Mouse (Mus musculus) hematopoietic stem cell, adult 5-6 weeks (primary cell): ENCODE measurements around the gene Traip. TPM values are rescaled to one million over a fixed set of nuclear protein-coding genes. Genes with fewer than 3 reads are reported as not detected.

Source experiments
- ATAC-seq, 2 experiments: fragments of 125-278 bp in 1 of 2; replicated peaks in 1 of 2; 2 replicates each; pipeline ENCODE4 v1.8.0; 2016 to 2017; ENCODE audit warnings: inconsistent platforms in 2 of 2, mild to moderate bottlenecking in 2 of 2, moderate number of reproducible peaks in 2 of 2, low read depth in 1 of 2, moderate TSS enrichment in 1 of 2; ENCODE audit not compliant: low FRiP score in 2 of 2, poor library complexity in 2 of 2, severe bottlenecking in 2 of 2, insufficient read depth in 1 of 2, low TSS enrichment in 1 of 2
- total RNA-seq: library from RNA; stranded (forward); fragments of 172-1452, 232-1000 nt; gene quantifications from 2 replicates; pipeline ENCODE4 v1.2.3, GENCODE M21; 2017

The Traip gene
- total RNA-seq, 1 experiment from 2014 or later, result 19.3 TPM

DNA sequence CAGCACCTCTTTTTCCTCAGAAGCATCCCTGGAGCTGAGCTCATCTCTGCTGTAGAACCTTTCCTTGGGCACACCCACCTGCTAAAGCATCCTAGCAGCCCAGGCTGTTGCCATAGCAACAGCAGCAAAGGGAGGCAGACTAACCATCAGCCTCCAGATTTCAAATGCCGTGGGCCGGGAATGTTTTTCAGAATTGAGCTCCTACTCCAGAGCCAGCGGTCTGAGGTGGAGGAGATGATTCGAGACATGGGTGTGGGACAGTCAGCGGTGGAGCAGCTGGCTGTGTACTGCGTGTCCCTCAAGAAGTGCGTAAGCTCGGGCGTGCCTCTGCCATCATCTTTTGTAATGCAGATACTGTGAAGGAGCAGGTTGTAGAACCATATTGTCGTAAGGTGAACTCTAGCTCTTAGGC is 11.4 kb downstream of the Traip start:
- ATAC-seq, result no peak

DNA sequence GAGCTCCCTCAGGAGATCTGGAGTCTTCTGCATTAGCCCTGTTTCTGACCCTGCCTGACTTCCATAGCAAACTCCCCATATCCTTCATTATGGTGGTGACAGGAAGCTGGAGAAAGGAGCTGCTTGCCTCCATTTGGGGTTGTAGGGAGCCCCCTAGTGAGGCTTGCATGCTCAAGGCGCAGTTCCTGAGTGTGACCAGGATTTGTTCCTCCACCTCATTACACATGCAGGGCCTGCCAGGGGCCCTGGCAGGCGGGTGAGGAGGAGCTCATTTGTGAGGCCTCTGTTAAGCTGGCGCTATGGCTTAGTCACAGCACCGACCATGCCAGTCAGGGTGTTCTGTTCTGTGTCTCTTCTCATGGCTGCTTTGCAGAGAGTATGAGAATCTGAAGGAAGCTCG is 11.9 kb downstream of the Traip start:
- ATAC-seq, result peak in 1 of 2 experiments; percentile 27; a peak in 2 of 4 replicates

DNA sequence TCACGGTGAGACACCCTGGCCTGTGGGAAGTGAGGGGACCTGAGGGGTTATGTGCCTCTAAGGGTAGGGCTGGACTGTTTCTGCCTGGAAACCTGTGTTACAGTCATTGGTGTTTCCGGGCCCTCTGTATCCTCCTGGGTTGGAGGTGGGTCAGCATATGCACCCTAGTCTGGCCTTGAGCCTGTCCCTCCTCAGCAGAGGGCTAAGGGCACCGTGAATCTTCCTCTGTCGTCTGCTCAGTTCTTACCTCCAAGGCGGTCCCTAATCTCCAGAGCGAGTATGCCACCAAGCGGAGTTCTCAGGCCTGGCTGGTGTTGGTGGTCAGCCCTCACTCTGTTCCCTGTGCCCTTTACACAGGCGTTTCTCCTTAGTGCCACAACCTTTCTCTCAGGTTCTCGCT is 13.0 kb downstream of the Traip start:
- ATAC-seq, result no peak

DNA sequence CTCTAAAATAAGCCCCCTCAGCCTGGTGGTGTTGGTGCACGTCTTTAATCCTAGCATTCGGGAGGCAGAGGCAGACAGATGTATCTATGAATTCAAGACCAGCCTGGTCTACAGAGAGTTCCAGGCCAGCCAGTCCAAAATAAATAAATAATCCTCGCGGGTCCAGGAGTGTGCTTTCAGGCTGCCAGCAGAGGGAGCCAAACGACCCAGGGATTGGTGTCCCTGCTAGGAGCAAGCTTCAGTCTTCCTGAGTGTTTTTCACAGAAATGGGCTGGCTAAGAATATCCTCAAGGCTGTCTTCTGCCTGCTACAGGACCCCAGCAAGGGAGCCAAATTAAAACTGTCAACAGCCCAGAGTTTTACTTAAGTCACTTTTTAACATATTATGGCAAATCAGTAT is 13.8 kb downstream of the Traip start:
- ATAC-seq, result peak; percentile 54 to 68

DNA sequence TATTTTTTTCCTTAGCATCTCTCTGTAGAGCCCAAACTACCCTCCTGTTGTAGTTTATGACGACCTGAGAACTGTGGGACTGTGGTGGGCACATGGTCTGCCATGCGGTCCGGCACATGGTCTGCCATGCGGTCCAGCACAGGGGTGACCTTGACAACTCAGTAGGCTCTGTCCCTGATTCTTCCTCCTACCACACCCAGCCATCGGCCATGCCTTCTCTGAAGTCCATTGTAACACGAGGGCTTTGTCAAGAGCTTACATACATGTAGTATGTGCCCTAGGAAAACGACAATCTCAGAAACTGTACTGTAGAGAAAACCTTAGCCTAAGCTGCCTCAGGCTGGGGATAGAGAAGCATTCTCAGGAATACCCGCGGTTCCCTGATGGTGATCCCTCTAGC is 14.7 kb downstream of the Traip start:
- no peak for ATAC-seq

DNA sequence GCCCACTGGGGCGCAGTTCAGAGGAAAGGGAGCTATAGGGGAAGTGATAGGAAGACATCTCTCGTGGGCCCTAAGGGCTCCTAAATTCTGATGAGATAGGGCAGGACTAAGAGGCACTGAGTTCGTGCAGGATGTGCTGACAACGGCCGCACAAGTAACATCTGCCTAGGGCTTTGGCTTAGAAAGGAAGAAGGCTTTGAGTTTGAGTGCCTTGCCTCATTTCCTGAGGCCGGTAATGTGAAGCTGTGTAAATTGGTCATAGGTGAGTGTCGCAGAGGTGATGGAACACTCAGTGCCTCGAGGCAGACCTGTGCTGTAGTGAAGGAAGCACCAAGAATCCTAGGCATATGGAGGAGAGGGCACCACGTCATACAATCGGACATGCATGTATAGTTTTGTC is 16.7 kb downstream of the Traip start:
- no peak for ATAC-seq

DNA sequence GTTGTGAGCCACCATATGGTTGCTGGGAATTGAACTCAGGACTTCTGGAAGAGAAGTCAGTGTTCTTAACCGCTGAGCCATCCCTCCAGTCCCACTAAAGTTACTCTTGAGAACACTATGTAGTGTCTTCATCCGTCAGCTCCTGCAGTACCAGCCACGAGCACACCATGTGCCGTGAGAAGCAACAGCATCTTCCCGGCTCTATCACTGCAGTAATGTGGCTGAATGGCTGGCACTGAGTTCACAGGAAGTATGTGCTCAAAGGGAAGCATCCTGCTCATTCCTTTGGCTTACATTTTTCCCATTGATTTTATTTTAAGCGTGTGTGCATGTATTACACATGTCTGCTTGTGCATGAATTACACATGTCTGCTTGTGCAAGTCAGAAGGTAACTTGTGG is 17.5 kb downstream of the Traip start:
- no peak for ATAC-seq

DNA sequence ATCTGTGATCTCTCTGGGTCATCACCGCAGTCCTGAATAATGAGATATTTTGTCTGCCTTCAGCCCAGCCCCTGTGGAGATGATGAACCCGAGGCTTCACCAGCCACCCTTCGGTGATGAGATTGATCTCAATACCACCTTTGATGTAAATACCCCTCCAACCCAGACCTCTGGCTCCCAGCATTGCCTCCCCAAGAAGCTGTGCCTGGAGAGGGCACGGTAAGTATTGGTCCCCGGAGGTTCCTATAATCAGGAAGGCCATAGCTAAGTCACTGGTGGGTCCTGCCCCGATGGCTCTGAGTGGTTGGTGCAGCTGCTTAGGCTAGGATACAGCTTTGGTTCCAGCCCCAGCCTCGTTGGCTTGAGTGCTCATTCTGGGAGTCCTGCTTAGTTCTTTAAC is 18.6 kb downstream of the Traip start:
- ATAC-seq, result no peak

DNA sequence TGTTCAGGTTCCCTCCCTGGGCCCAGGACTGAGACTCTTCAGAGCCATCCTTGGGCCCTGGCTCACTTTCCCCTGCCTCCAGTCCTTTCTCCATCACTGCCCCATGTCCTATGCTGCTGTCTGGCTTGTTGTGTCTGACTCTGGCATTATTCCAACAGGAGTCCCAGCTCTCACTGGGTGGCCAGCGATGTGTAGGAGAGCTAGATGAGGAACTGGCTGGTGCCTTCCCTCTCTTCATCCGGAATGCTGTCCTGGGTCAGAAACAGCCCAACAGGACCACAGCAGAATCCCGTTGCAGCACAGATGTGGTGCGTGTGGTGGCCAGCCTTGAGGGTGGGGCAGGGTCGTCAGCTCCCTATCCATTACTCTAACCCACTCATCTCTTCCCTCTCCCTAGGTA is 20.4 kb downstream of the Traip start:
- no peak for ATAC-seq

DNA sequence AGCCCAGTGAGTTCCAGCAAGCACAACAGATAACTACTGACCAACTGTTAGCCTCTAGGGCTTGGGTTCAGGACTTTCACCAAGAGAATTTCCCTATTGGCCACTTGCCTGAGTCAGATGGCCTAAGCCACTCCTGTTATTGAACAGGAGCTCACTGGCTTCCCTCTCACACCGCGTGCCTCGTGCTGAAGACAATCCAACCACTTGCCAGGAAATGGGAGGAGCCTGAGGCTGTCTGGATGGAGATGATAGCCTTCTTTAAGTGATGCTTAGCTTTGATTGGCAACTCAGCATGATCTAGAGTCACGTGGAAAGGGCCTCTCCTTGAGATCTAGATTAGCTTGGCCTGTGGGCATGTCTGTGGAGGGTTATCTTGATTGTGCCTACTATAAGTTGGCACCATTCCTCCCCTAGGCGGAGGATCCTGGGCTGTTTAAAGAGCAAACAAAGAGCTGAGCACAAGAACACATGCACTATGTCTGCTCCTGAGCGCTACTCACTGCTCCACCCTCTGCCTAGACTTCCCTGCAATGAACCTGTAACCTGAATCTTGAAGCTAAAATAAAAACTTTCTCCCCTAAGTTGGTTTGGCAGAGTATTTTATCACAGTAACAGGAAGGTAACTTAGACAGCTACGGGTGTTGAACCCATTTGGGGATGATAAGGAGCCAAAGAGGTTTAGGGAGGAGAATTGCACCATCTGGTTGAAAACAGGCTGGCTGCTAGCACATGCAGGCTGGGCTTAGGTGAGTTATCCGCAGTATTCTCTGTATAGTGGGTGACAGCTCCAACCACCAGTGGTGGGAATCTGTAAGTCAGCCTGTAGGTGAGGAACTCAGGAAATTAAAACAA is 22.0 kb downstream of the Traip start:
- ATAC-seq, result peak; percentile 58 to 61

DNA sequence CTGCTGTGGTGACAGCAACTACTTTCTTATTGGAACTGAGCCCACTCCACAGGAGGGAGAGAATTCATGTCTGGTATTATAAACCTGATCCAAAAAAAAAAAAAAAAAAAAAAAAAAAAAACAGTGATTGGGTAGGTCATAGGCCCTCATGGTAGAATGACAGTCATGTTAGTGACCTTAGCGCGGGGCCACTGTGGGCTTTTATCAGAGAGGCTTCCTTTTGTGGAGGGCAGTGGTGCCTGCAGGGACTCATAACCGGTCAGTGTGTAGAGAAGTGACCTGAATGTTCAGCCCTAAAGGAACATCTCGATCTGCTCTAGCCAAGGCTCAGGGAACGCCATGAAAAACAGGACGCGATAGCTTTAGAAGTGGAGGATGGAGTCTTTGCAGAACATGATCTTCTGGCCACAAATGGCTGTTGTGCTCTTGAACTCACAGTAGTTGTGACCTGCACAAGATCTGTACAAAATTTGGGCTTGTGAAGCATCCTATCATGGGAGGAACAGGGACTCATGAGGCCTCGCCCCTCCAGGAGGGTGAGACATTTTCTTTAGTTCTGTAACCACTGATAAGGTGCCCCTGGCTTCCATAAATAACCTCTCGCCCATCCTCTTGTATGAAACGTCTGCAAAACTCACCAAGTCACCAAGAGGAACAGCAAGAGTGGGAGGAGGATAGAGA is 24.7 kb downstream of the Traip start:
- ATAC-seq, result peak in 1 of 2 experiments; percentile 4; a peak in 1 of 4 replicates

DNA sequence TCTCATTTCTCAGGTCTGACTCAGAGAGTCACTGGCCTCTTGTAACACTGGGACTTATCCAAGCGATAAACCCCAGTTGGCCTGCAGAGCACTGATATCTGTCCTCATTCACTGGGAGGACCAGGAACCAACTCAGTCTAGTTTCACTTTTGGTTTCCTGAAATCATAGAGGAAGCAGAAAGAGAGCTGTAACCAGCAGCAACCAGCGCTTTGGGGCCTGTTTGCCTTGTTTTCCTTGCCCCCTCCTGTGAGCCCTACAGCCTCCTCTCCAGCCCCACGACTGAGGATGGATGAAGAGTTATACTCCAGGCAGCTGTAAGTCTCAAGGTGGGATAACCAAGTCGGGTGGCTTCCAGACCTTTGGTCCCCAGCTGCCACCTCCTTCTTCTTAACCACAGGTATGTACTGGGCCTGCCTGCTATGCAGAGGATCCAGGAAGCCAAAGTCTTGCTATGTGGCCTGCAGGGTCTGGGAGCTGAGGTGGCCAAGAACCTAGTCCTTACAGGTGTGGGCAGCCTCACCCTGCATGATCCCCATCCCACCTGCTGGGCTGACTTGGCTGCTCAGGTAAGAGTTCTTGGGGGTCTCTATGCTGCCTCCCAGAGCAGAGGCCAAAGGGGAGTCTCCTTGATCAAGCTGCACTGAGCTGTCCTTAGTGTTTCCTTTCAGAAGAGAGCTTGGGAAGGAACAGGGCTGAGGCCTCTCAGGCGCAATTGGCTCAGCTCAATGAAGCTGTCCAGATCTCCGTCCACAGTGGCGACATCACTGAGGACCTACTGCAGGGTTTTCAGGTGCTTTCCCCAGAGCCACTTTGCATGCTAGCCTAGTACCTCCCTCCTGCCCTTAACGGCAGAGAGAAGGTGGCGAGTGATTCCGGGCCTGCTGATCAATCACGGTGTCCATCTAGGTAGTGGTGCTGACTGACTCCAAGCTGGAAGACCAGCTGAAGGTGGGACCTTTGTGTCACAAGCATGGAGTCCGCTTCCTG is 25.8 kb downstream of the Traip start, which contains the start of gene Uba7:
Gene Uba7, plus strand, starts transcription at position 107 of the 988 bp plus-strand sequence.
- ATAC-seq, result peak; percentile 80 to 81

DNA sequence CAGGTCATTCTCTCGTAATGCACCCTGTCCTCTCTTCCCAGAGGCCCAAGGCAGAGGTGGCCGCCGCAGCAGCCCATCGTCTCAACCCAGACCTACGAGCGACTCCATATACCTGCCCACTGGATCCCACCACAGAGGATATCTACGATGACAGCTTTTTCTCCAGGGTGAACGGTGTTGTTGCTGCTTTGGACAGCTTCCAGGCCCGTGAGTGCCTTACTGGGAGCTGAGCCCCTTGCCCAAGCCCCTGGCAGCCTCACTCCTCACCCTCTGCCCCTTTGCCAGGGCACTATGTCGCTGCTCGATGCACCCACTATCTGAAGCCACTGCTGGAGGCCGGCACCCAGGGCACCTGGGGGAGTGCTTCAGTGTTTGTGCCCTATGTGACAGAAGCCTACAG is 28.9 kb downstream of the Traip start:
- no peak for ATAC-seq

DNA sequence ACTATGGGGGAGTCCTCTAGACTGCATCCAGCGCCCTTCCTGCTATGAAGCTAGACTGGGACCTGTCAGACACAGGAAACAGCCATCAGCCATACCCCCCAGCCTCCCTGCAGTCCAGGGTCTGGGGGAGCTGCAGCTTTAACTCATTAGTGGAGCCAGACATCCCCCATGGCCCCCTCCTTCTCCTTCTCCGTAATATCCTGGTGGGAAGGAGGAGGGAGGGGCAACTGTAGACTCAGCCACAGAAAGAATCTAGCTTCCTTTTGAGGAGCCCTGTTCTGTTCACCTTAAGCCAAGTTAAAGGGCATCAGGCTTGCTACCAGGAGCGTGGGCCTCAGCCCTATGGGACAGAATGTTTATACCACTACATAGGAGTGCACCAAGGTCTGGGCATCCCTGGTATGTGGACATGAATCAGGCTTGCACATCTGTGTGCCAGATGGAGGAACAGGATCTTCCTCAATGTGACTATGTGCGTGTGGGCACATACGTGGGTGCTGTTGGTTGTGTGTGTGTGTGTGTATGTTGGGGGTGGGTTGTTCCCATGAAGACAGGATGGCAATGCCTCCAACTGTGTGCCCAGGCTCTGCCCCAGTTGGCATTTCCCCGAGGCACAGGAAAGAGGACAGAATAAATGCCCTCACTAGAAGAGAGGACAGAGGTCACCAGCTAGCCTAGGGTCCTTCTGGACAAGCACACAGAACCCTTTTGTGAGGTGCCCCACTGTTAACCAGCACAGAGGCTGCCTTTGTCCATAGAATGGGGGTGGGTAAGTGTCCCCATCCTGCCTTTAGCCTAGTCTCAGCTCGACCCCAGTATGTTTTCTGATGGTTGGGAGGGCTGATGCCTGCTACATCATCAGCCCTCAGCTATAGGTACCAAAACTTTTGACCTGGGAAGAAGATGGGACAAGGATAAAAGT is 32.0 kb downstream of the Traip start:
- ATAC-seq, result no peak

DNA sequence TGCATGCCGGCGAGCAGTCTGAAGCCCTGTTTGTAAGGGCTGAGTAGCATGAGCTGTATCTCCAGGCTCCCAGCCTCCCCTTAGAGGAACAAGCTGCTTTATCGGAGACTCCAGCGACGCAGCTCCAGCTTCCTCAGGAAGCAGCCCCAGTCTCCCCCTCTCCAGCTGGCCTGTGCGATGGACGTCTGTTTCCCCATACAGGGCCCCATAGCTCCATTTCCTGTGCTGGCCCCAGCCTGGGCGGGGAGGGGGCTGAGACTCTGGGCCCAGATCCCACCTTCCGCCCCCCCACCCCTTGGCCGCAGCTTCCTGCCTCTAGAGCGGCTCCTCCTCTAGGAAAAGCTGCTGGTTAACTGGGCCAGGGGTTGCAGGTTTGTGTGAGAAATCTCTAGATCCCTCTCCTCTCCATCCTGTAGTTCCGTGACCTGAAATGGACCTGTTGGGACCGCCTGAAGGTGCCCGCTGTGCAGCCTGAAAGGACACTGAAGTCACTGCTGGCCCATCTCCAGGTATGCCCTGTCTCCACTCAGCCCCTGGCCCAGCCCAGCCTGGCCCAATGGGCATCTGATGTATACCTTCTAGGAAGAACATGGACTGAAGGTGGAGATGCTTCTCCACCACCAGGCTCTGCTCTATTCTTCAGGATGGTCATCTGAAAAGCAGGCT is 32.9 kb downstream of the Traip start, which contains the start of gene Gm20661:
Gene Gm20661, plus strand, starts transcription at position 378 of the 666 bp plus-strand sequence.
- peak; percentile 50 to 58 for ATAC-seq

DNA sequence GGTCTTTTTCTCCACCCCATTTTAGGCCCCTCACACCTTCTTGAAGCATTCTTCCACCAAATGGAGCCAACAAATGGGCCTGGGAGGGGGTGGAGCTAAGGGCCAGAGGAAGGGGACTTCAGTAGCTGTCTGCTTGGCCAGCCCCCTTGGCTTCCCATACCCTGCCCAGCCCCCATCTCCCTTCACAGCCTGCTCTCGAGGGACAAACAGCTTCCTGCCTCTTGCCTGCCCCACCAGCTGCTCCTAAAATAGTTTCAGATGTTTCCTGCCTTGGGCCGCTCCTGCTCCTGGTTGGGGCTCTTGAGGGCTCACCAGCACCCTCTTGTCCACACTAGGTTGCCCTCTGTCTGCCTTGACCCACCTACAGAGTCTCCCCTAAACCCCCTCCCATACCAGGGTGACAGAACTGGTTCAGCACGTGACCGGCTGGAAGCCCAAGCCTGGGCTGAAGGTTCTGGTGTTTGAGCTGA is 33.5 kb downstream of the Traip start:
- peak; percentile 42 to 46 for ATAC-seq
